Mouse (Mus musculus) neural tube, embryonic 15.5 days (tissue): ENCODE data around the gene Amhr2. TPM values are rescaled to one million over a fixed set of nuclear protein-coding genes. Genes with fewer than 3 reads are reported as not detected.

Experiments used
- polyA plus RNA-seq: library from polyadenylated mRNA; unstranded; fragments of >200 nt; fragmentation: Nextera tagmentation; extraction: Ambion mirVana; gene quantifications from 2 replicates; pipeline ENCODE4 v1.2.1, GENCODE M21; 2015

The Amhr2 gene
- polyA plus RNA-seq, 1 experiment from 2014 or later = 0.83 TPM

Other genes starting within 250 kb of the Amhr2 start
- 45.1 and 48.7 TPM in 2 replicates for gene Zfp740, start 242.1 kb upstream of the Amhr2 start, polyA plus RNA-seq
- gene Csad, start 240.6 kb upstream of the Amhr2 start, polyA plus RNA-seq = 33.6 and 43.7 TPM in 2 replicates
- 1.1 and 11.0 TPM in 2 replicates for gene Itgb7, start 213.4 kb upstream of the Amhr2 start, polyA plus RNA-seq
- 7.8 and 11.9 TPM in 2 replicates for gene Rarg, start 187.8 kb upstream of the Amhr2 start, polyA plus RNA-seq
- 0.09 TPM in 1 of 2 replicates, not detected in the other for gene Gm9918, start 174.8 kb upstream of the Amhr2 start, polyA plus RNA-seq
- 59.5 and 62.7 TPM in 2 replicates for gene Mfsd5, start 165.9 kb upstream of the Amhr2 start, polyA plus RNA-seq
- 2.8 and 6.3 TPM in 2 replicates for gene Espl1, start 149.1 kb upstream of the Amhr2 start, polyA plus RNA-seq
- gene Pfdn5, start 119.3 kb upstream of the Amhr2 start, polyA plus RNA-seq = 427 and 485 TPM in 2 replicates
- gene Myg1, start 113.7 kb upstream of the Amhr2 start, polyA plus RNA-seq = 83.7 and 96.4 TPM in 2 replicates
- gene Aaas, start 94.6 kb upstream of the Amhr2 start, polyA plus RNA-seq = 30.4 and 49.7 TPM in 2 replicates
- gene Sp7, start 78.2 kb upstream of the Amhr2 start, polyA plus RNA-seq = 0.88 and 0.95 TPM in 2 replicates
- 3.0 and 3.9 TPM in 2 replicates for gene Sp1, start 39.2 kb upstream of the Amhr2 start, polyA plus RNA-seq
- gene Prr13, start 13.7 kb downstream of the Amhr2 start, polyA plus RNA-seq = 80.9 and 87.7 TPM in 2 replicates
- 117 and 143 TPM in 2 replicates for gene Pcbp2, start 25.2 kb downstream of the Amhr2 start, polyA plus RNA-seq
- 6.2 and 6.4 TPM in 2 replicates for gene Gm10337, start 58.4 kb downstream of the Amhr2 start, polyA plus RNA-seq
- gene Map3k12, start 71.7 kb downstream of the Amhr2 start, polyA plus RNA-seq = 49.1 and 57.4 TPM in 2 replicates
- 93.7 and 98.4 TPM in 2 replicates for gene Tarbp2, start 72.8 kb downstream of the Amhr2 start, polyA plus RNA-seq
- gene Npff, start 79.6 kb downstream of the Amhr2 start, polyA plus RNA-seq = 13.9 and 14.0 TPM in 2 replicates
- 0.50 TPM in 1 of 2 replicates, not detected in the other for gene Gm28047, start 179.7 kb downstream of the Amhr2 start, polyA plus RNA-seq
- gene Atf7, start 180.1 kb downstream of the Amhr2 start, polyA plus RNA-seq = 16.6 and 19.5 TPM in 2 replicates
- gene Atp5g2, start 227.0 kb downstream of the Amhr2 start, polyA plus RNA-seq = 49.7 and 63.7 TPM in 2 replicates